ENCODE assay signal across 20 mouse cellular contexts in genomic region chr13:114853152-114853551, GRCm38 (mm10).
"Had no signal": no experiment of that assay in that cellular context is flagged by ENCODE, and none has a peak within 500 bp of the region (broad histone marks: within the 10 kb centered on the region; RNA-seq: fewer than 3 reads in every experiment).

No protein-coding gene starts in this region.

- H3K4me1 ChIP-seq: liver, embryonic 13.5 days; neural tube, embryonic 12.5 days had no signal

- H3K9me3 ChIP-seq: liver, embryonic 13.5 days; midbrain, embryonic 12.5 days; midbrain, embryonic 15.5 days; neural tube, embryonic 12.5 days; neural tube, embryonic 15.5 days; stomach, embryonic 15.5 days had no signal

- H3K36me3 ChIP-seq: liver, embryonic 13.5 days; midbrain, embryonic 12.5 days; midbrain, embryonic 15.5 days; neural tube, embryonic 12.5 days; neural tube, embryonic 15.5 days; stomach, embryonic 15.5 days had no signal

- H3K9ac ChIP-seq: liver, embryonic 13.5 days; lung, embryonic 14.5 days; midbrain, embryonic 12.5 days; midbrain, embryonic 15.5 days; neural tube, embryonic 12.5 days; neural tube, embryonic 15.5 days; stomach, embryonic 15.5 days had no signal

- ATAC-seq: hindbrain, postnatal 0 days; inflammation-experienced regulatory T-cells, adult 6 months; lung, postnatal 0 days; midbrain, embryonic 15.5 days had no signal

- H3K27me3 ChIP-seq: liver, embryonic 13.5 days; midbrain, embryonic 12.5 days; midbrain, embryonic 15.5 days; neural tube, embryonic 12.5 days; neural tube, embryonic 15.5 days; stomach, embryonic 15.5 days had no signal

- DNase-seq: kidney, adult 18-20 months; kidney, postnatal 4 days; layer of hippocampus, postnatal 36 days; liver, embryonic 13.5 days; lung, embryonic 14.5 days; right cerebral cortex, adult 18-20 months; right cerebral cortex, postnatal 14 days; right cerebral cortex, postnatal 4 days; spleen, adult 18-20 months; thymus, postnatal 25 days had no signal

- H3K4me2 ChIP-seq: liver, embryonic 13.5 days; lung, embryonic 14.5 days; midbrain, embryonic 12.5 days; midbrain, embryonic 15.5 days; neural tube, embryonic 12.5 days; neural tube, embryonic 15.5 days; stomach, embryonic 15.5 days had no signal

- H3K4me3 ChIP-seq: left cerebral cortex, adult 2 months; liver, embryonic 13.5 days; midbrain, embryonic 12.5 days; midbrain, embryonic 15.5 days; neural tube, embryonic 12.5 days; neural tube, embryonic 15.5 days; stomach, embryonic 15.5 days had no signal

- H3K27ac ChIP-seq: hindbrain, postnatal 0 days; left cerebral cortex, adult 2 months; liver, embryonic 13.5 days; macrophage; midbrain, embryonic 12.5 days; midbrain, embryonic 15.5 days; neural tube, embryonic 12.5 days; neural tube, embryonic 15.5 days; stomach, embryonic 15.5 days had no signal
